8 mouse cellular contexts compared by ENCODE assay signal in genomic region chr14:54463959-54464292, GRCm38 (mm10). TPM values are rescaled to one million over a fixed set of nuclear protein-coding genes. Genes with fewer than 3 reads are reported as not detected.
DNase-seq lines count a peak whose midpoint lies in the region; ATAC-seq and TF ChIP-seq lines count a peak whose summit lies in the region.

Gene Lrp10 (plus strand): TSS chr14:54464137.

- TF ChIP-seq EP300 in heart, adult 2 months (IDR thresholded peaks at IDR 0.05; ENCODE audit: insufficient read depth, low read depth, low read length) = 0 out of 2 replicates have a peak, but pooled peaks have one; percentile 30

- peak; percentile 78 for TF ChIP-seq POLR2A in heart, adult 2 months (IDR thresholded peaks at IDR 0.05; ENCODE audit: insufficient read depth, low read depth, low read length)

- H3K27me3 ChIP-seq in embryonic facial prominence, embryonic 13.5 days = no peaks in the 10 kb centered on the region
- H3K27me3 ChIP-seq in heart, adult 2 months (ENCODE audit: control insufficient read depth, insufficient read depth, low read length) = no peaks in the 10 kb centered on the region
- H3K27me3 ChIP-seq in limb, embryonic 12.5 days = no peaks in the 10 kb centered on the region
- no peaks in the 10 kb centered on the region for H3K27me3 ChIP-seq in midbrain, embryonic 14.5 days (ENCODE audit: control insufficient read depth, insufficient read depth, low read length)

- H3K9ac ChIP-seq in embryonic facial prominence, embryonic 13.5 days = peak within 1 kb of the TSS; percentile 84
- H3K9ac ChIP-seq in heart, adult 2 months (ENCODE audit: low read depth, low read length) = peak within 1 kb of the TSS; percentile 88
- H3K9ac ChIP-seq in limb, embryonic 12.5 days (replicated peaks) = peak within 1 kb of the TSS; percentile 71
- H3K9ac ChIP-seq in midbrain, embryonic 14.5 days (replicated peaks; ENCODE audit: low read length) = peak within 1 kb of the TSS; percentile 67

- no peak for TF ChIP-seq CTCF in heart, adult 2 months (IDR thresholded peaks at IDR 0.05)

- intact Hi-C loops in heart, adult 2 months (cut with DNase I) = loop anchor here (5.0 kb wide), 1 partner anchor 53 kb away; the partner anchor contains the start of gene Prmt5

- H3K4me2 ChIP-seq in embryonic facial prominence, embryonic 13.5 days = peak within 1 kb of the TSS; percentile 87
- peak within 1 kb of the TSS; percentile 82 for H3K4me2 ChIP-seq in limb, embryonic 12.5 days
- peak within 1 kb of the TSS; percentile 85 for H3K4me2 ChIP-seq in midbrain, embryonic 14.5 days (ENCODE audit: low read length)

- WGBS in embryonic facial prominence, embryonic 13.5 days = under 1% methylated on average over 35 of the region's 35 CpGs
- under 1% methylated on average over 35 of the region's 35 CpGs for WGBS in heart, adult 2 months
- WGBS in limb, embryonic 12.5 days = under 1% methylated on average over 35 of the region's 35 CpGs
- WGBS in midbrain, embryonic 14.5 days = under 1% methylated on average over 35 of the region's 35 CpGs

- peaks cover 22% of the 10 kb centered on the region for H3K36me3 ChIP-seq in embryonic facial prominence, embryonic 13.5 days
- no peaks in the 10 kb centered on the region; the same call in none of the 2 replicates for H3K36me3 ChIP-seq in heart, adult 2 months (ENCODE audit: control insufficient read depth, insufficient read depth, low read length)
- H3K36me3 ChIP-seq in limb, embryonic 12.5 days = peaks cover 20% of the 10 kb centered on the region
- H3K36me3 ChIP-seq in midbrain, embryonic 14.5 days (ENCODE audit: control insufficient read depth, insufficient read depth, low read length) = peaks cover 14% of the 10 kb centered on the region

- no peaks in the 10 kb centered on the region for H3K79me2 ChIP-seq in heart, adult 2 months (replicated peaks; ENCODE audit: control insufficient read depth, insufficient read depth, low read length)

- H3K27ac ChIP-seq in embryonic facial prominence, embryonic 13.5 days = peak within 1 kb of the TSS; percentile 55
- H3K27ac ChIP-seq in heart, adult 2 months = peak within 1 kb of the TSS; percentile 87
- H3K27ac ChIP-seq in limb, embryonic 12.5 days = peak within 1 kb of the TSS; percentile 69
- peak within 1 kb of the TSS; percentile 57 for H3K27ac ChIP-seq in midbrain, embryonic 14.5 days (replicated peaks; ENCODE audit: low read depth, low read length)

- no peaks in the 10 kb centered on the region for H3K9me3 ChIP-seq in embryonic facial prominence, embryonic 13.5 days
- H3K9me3 ChIP-seq in limb, embryonic 12.5 days = no peaks in the 10 kb centered on the region
- no peaks in the 10 kb centered on the region for H3K9me3 ChIP-seq in midbrain, embryonic 14.5 days (ENCODE audit: control insufficient read depth, low read length)

- peak; percentile 86 for DNase-seq in 3134 (ENCODE audit: extremely low read depth, insufficient read length, low spot score)
- DNase-seq in adrenal gland, postnatal 36 days = peak; percentile 94 to 96
- peak; percentile 94 for DNase-seq in heart, adult 2 months
- DNase-seq in kidney, adult 8-10 months = peak; percentile 84 to 89
- DNase-seq in midbrain, embryonic 14.5 days = peak; percentile 93
- DNase-seq in spleen, adult 12 weeks (ENCODE audit: low spot score) = peak; percentile 89

- ATAC-seq in embryonic facial prominence, embryonic 13.5 days (ENCODE audit: insufficient number of reproducible peaks, insufficient read depth, low FRiP score, low TSS enrichment, low read depth) = peak; percentile 84
- peak; percentile 82 for ATAC-seq in limb, embryonic 12.5 days (ENCODE audit: insufficient number of reproducible peaks, insufficient read depth, low FRiP score, low TSS enrichment, low read depth)
- peak; percentile 90 for ATAC-seq in midbrain, embryonic 14.5 days (ENCODE audit: low FRiP score, low TSS enrichment)

- H3K4me3 ChIP-seq in embryonic facial prominence, embryonic 13.5 days = peak within 1 kb of the TSS; percentile 87
- peak within 1 kb of the TSS; percentile 93 for H3K4me3 ChIP-seq in heart, adult 2 months
- peak within 1 kb of the TSS; percentile 83 for H3K4me3 ChIP-seq in limb, embryonic 12.5 days (replicated peaks)
- peak within 1 kb of the TSS; percentile 80 for H3K4me3 ChIP-seq in midbrain, embryonic 14.5 days (replicated peaks; ENCODE audit: low read depth, low read length)

- peaks cover 15% of the 10 kb centered on the region for H3K4me1 ChIP-seq in embryonic facial prominence, embryonic 13.5 days
- peaks cover 1% of the 10 kb centered on the region for H3K4me1 ChIP-seq in heart, adult 2 months (ENCODE audit: control insufficient read depth, insufficient read depth, low read length)
- no peaks in the 10 kb centered on the region; the same call in 1 of the 2 replicates for H3K4me1 ChIP-seq in limb, embryonic 12.5 days (replicated peaks)
- peaks cover 4% of the 10 kb centered on the region; the same call in 1 of the 2 replicates for H3K4me1 ChIP-seq in midbrain, embryonic 14.5 days (ENCODE audit: control insufficient read depth, insufficient read depth, low read length)

RNA-seq across cellular contexts. Expression of gene Lrp10, which starts in this region (rescaled TPM):
- 100 to 1,000 TPM; 106 to 131 TPM for total RNA-seq in adrenal gland, postnatal 36 days (2021)
- 29.7 and 33.1 TPM in 2 replicates for polyA plus RNA-seq in embryonic facial prominence, embryonic 13.5 days (2015; fragmentation: Nextera tagmentation; extraction: Ambion mirVana)
- total RNA-seq in heart, adult 2 months (2021) = 10 to 100 TPM; 47.6 to 60.6 TPM
- polyA plus RNA-seq in heart, adult 2 months (2012; rRNA removed) = 61.3 and 72.4 TPM in 2 replicates
- polyA plus RNA-seq in limb, embryonic 12.5 days (2016; fragmentation: Nextera tagmentation; extraction: Ambion mirVana) = 28.3 and 28.7 TPM in 2 replicates
- polyA plus RNA-seq in midbrain, embryonic 14.5 days (2014; fragmentation: Nextera tagmentation; extraction: Ambion mirVana) = 26.1 and 27.5 TPM in 2 replicates

Comparison
In these comparisons a context has a peak if more than half of its experiments do, and no peak if none do; other contexts are left out.
1. Peak in every context shown above with its lines: DNase-seq, ATAC-seq, H3K4me3 ChIP-seq and H3K27ac ChIP-seq.